Mouse (Mus musculus) bone marrow macrophage, adult 2 months (primary cell): ENCODE data around the gene Arid2.

Source experiments
- CTCF ChIP-seq: IDR thresholded peaks from 2 replicates; pipeline ENCODE4 v1.5.1; 2012; ENCODE audit warnings: low read depth, mild to moderate bottlenecking, low read length, moderate library complexity
- POLR2A ChIP-seq: IDR thresholded peaks from 2 replicates; pipeline ENCODE4 v1.6.1; 2012; ENCODE audit warnings: mild to moderate bottlenecking, low read depth, low read length, borderline replicate concordance

DNA sequence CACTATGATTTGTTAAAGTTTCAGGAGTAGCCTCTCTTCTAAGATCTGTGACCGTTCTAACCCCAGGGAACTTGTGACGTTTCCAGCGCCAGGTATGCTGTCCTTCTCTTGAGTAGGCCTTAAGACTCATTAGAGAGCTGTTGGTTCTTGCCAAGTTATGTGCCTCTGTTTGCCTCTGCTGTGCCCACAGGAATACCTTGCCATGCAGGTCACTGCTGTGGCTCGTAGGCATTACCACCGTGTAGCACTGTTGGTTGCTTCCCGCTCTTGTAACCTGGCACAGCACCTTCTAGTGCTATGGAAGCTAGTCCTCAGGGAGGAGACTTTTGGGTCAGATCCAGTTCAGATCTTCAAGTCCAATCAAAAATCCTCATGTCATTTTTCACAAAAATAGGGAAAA, 107.8 kb downstream of the Arid2 start:
- TF ChIP-seq POLR2A (no peak), CTCF (no peak)
